Mouse (Mus musculus) embryonic facial prominence, embryonic 14.5 days (tissue): ENCODE data around the gene Elavl3. TPM values are rescaled to one million over a fixed set of nuclear protein-coding genes. Genes with fewer than 3 reads are reported as not detected.

Source experiments
- ATAC-seq: fragments of 200-750 bp; cut with Nextera tagmentation; 2 replicates; pipeline ENCODE4 v1.8.0; 2017; ENCODE audit warnings: low read depth, moderate number of reproducible peaks, moderate TSS enrichment
- DNase-seq: peaks from one replicate; pipeline ENCODE4 v3.0.0-alpha.2; 2015; ENCODE audit warnings: low spot score
- H3K27ac ChIP-seq: fragments of 300-500 bp; sonication (generic); replicated peaks from 2 replicates; pipeline ENCODE4 v1.5.1; 2014; ENCODE audit warnings: low read depth, mild to moderate bottlenecking, low read length, moderate library complexity
- H3K27me3 ChIP-seq: fragments of 300-500 bp; sonication (generic); replicated peaks from 2 replicates; pipeline ENCODE4 v1.6.1; 2014; ENCODE audit warnings: low read length; ENCODE audit not compliant: control insufficient read depth, insufficient read depth
- H3K36me3 ChIP-seq: fragments of 300-500 bp; sonication (generic); 2 replicates; pipeline ENCODE4 v1.6.1; 2014; ENCODE audit warnings: low read length, mixed read lengths; ENCODE audit not compliant: control insufficient read depth, insufficient read depth
- H3K4me1 ChIP-seq: fragments of 300-500 bp; sonication (generic); 2 replicates; pipeline ENCODE4 v1.6.1; 2014; ENCODE audit warnings: antibody characterized with exemption, low read length; ENCODE audit not compliant: control insufficient read depth, insufficient read depth
- H3K4me2 ChIP-seq: fragments of 300-500 bp; sonication (generic); 2 replicates; pipeline ENCODE4 v1.6.1; 2014; ENCODE audit warnings: low read depth, mild to moderate bottlenecking, low read length, moderate library complexity, mixed read lengths
- H3K4me3 ChIP-seq: fragments of 300-500 bp; sonication (generic); 2 replicates; pipeline ENCODE4 v1.5.1; 2014; ENCODE audit warnings: low read depth, mild to moderate bottlenecking, low read length
- H3K9ac ChIP-seq: fragments of 300-500 bp; sonication (generic); 2 replicates; pipeline ENCODE4 v1.6.1; 2014; ENCODE audit warnings: low read depth, mild to moderate bottlenecking, low read length, moderate library complexity, mixed read lengths
- H3K9me3 ChIP-seq: fragments of 300-500 bp; sonication (generic); 2 replicates; pipeline ENCODE4 v1.6.1; 2016; ENCODE audit warnings: low read length; ENCODE audit not compliant: control insufficient read depth
- WGBS: fragments of 180-500 bp; shearing (Covaris S2); extraction: QIAGEN DNeasy Blood & Tissue Kit; methylation state at CpG from one replicate; pipeline ENCODE4 v1.1.7; 2014; 5-methylcytosine and 5-hydroxymethylcytosine counted together
- polyA plus RNA-seq: library from polyadenylated mRNA; unstranded; fragments of >200 nt; fragmentation: Nextera tagmentation; extraction: Ambion mirVana; gene quantifications from 2 replicates; pipeline ENCODE4 v1.2.1, GENCODE M21; 2014

Gene Elavl3
- polyA plus RNA-seq, 1 experiment from 2014 or later = 4.6 TPM

DNA sequence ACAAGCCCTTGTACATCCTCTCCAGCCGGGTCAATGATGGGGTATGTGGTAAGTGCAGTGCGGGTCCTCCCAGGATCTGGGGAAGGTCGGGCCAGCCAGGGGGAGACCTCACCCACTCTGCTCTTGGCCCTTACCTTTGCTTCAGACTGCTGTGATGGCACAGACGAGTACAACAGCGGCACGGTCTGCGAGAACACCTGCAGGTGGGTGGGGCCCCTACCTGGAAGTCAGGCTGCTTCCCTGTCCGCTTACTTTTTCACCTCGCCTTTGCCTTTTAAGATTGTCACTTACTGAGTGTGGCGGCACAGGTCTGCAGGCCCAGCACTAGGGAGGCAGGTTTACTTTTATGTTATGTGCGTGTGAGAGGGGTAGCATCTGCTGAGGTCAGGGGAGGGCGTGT is 47.3 kb downstream of the Elavl3 start:
- H3K4me3 ChIP-seq = no peak overlapping the region
- no peak overlapping the region for H3K9ac ChIP-seq
- no peak overlapping the region for H3K4me2 ChIP-seq
- ATAC-seq (no peak), DNase-seq (no peak)
- H3K9me3 ChIP-seq = no peaks in the 10 kb centered on the region
- H3K27ac ChIP-seq = no peak overlapping the region
- no peaks in the 10 kb centered on the region for H3K27me3 ChIP-seq
- peaks cover 59% of the 10 kb centered on the region for H3K36me3 ChIP-seq
- peaks cover 16% of the 10 kb centered on the region for H3K4me1 ChIP-seq
- WGBS = 94% methylated on average over 12 of the region's 12 CpGs

DNA sequence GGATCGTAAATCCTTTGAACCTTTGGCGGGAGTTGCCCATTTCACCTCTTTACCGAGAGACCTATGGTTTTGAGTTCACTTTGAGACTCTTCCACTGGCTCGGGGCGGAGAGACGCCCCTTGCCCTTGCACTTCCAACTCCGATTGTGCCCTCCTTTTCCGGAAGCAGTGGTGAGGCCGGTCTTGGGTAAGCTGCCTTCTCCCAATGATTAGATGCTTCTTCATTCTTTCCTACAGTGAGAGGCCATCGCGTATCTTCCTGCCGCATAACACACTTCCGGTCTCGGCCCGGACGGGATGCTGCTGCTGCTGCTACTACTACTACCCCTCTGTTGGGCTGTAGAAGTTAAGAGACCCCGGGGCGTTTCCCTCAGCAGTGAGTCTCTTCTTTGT is 48.7 kb downstream of the Elavl3 start:
- DNase-seq (peak; percentile 48), ATAC-seq (no peak)
- under 1% methylated on average over 18 of the region's 18 CpGs for WGBS

DNA sequence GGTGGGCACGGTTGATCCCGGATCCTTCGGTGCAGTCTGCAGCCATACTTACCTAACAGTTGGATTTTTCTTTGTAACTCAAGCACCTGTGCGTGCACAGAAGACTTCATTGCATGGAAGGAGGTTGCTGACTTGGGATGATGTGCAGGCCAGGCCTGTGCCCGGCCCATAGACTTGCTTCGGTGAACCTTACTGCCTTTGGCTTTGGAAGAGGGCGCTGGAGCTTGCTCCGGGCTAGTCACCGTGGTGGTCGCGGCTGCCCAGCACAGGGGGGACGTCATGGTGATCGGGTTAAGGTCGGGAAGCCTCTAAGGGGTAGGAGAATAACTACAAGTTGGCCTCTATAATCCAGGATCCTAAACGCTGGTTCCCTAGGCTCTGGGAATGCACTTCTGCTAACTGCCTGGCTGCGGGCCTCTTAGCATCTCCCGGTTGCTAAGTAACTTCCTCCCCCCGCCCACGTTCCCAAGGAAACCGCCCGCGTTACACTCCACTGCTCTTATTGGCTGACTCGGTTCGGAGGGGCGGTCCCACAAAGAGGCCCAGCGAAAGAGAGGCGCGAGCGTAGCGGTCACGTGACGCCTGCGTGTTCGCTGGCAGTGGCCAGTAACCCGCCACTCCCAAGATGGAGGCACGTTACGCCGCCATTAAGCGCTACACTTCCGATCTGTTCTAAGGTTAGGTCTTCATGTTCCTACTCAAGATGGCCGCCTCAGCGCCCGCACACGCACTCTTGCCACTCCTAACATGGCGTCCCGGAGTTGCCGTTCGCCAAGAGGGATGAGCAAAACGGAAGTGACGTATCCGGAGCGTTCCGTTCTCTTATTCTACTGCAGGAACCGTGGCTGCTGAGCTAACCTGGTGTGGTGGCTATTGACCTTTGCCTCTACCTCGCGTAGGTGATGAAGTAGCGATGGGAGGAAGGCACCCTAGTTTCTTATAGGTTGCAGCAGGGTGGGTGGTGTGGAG is 49.3 kb downstream of the Elavl3 start, which contains the start of the genes Ccdc151 and Prkcsh:
Gene Ccdc151 (minus strand): TSS at position 441 of the 969 bp plus-strand sequence.
Gene Prkcsh (plus strand): TSS at position 613 of the 969 bp plus-strand sequence.
- H3K27ac ChIP-seq = peak within 1 kb of the TSS; percentile 48; the same call in 1 of the 2 replicates
- H3K27me3 ChIP-seq = no peaks in the 10 kb centered on the region
- H3K4me1 ChIP-seq = peaks cover 16% of the 10 kb centered on the region
- no peaks in the 10 kb centered on the region for H3K9me3 ChIP-seq
- peaks cover 38% of the 10 kb centered on the region for H3K36me3 ChIP-seq
- H3K4me3 ChIP-seq = peak within 1 kb of the TSS; percentile 67
- peak; percentile 100 for DNase-seq
- WGBS = 8% methylated on average over 49 of the region's 57 CpGs
- peak within 1 kb of the TSS; percentile 70 for H3K9ac ChIP-seq
- peak; percentile 100 for ATAC-seq
- peak within 1 kb of the TSS; percentile 63 for H3K4me2 ChIP-seq

More for the DNA sequence above, 48.7 kb downstream of the Elavl3 start:
- no peaks in the 10 kb centered on the region for H3K9me3 ChIP-seq
- peak overlapping the region; percentile 67 for H3K4me3 ChIP-seq
- peak overlapping the region; percentile 63 for H3K4me2 ChIP-seq
- peak overlapping the region; percentile 70 for H3K9ac ChIP-seq
- H3K27me3 ChIP-seq = no peaks in the 10 kb centered on the region
- H3K27ac ChIP-seq = peak overlapping the region; percentile 48; the same call in 1 of the 2 replicates
- peaks cover 45% of the 10 kb centered on the region for H3K36me3 ChIP-seq
- peaks cover 16% of the 10 kb centered on the region for H3K4me1 ChIP-seq

DNA sequence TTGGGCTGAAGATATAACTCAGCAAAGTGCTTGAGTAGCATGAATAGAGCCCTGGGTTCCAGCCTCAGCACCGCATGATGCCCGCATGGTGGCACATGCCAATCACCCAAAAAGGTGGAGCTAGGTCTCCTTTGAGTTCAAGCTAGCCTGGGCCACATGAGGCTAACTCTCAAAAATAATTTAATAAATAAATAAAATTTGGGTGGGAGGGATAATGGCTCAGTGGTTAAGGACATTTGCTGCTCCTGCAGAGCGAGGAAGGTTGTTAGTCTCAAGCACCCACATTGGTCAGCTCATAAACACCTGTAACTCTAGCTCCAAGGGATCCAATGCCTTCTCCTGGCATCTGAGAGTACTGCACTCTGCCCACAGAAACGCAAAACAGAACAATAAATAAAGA is 50.2 kb downstream of the Elavl3 start:
- Histone ChIP-seq H3K9me3 (no peaks in the 10 kb centered on the region), H3K4me3 (no peak overlapping the region), H3K36me3 (peaks cover 30% of the 10 kb centered on the region), H3K27ac (no peak overlapping the region), H3K27me3 (no peaks in the 10 kb centered on the region), H3K4me1 (peaks cover 16% of the 10 kb centered on the region), H3K4me2 (no peak overlapping the region), H3K9ac (no peak overlapping the region)
- ATAC-seq (no peak), DNase-seq (no peak)
- 84% methylated on average over 4 of the region's 4 CpGs for WGBS

DNA sequence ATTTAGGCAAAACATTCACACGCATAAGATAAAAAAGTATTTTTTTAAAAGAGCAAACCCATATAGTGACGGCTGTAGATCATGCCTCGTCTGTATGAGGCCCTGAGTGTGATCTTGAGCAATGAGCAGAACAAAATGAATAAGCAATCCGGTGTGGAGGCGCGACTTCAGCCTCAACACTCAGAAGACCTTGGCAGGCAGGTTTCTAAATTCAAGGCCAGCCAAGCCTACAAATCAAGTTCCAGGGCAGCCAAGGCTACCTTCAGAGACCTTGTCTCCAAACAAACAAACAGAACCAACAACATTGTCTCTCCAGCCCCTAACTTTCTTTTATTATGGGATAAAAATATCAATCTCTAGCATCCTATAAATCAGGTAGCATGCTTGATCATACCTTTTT is 51.5 kb downstream of the Elavl3 start:
- peaks cover 16% of the 10 kb centered on the region for H3K4me1 ChIP-seq
- no peak for ATAC-seq
- H3K9ac ChIP-seq = no peak overlapping the region
- no peak for DNase-seq
- H3K4me2 ChIP-seq = no peak overlapping the region
- no peak overlapping the region for H3K27ac ChIP-seq
- H3K36me3 ChIP-seq = peaks cover 16% of the 10 kb centered on the region; the same call in 1 of the 2 replicates
- H3K27me3 ChIP-seq = no peaks in the 10 kb centered on the region
- H3K4me3 ChIP-seq = no peak overlapping the region
- H3K9me3 ChIP-seq = no peaks in the 10 kb centered on the region
- WGBS = 87% methylated on average over 6 of the region's 6 CpGs

DNA sequence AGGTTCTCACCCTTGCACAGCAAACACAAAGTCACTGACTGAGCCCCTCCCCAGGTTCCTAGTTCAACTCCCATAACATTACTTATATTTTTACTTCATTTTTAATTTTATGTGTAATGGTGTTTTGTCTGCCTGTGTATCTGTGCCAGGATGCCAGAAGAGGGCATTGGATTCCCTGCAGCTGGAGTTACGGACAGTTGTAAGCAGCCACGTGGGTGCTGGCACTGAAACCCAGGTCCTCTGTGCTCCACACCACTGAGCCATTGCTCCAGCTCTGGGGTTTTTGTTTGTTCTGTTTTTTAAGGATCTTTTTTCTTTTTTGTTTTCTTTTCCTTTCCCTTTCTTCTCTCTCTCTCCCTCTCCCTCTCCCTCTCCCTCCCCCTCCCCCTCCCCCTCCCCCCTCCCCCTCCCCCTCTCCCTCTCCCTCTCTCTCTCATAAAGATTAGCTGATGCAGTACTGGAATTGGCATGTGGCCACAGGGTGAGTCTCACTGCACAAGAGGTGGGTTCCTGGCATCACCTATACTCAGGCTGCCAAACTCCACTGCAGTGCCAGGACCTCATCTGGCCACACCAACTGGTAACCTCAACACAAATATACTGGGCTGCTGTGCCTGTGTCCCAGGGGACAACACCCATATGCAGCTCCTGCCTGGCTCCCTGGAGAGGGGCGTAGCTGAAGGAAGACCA is 55.5 kb downstream of the Elavl3 start:
- 85% methylated on average over 3 of the region's 3 CpGs for WGBS
- no peak overlapping the region for H3K9ac ChIP-seq
- no peaks in the 10 kb centered on the region for H3K9me3 ChIP-seq
- ATAC-seq (no peak), DNase-seq (no peak)
- no peak overlapping the region for H3K27ac ChIP-seq
- no peak overlapping the region for H3K4me2 ChIP-seq
- H3K36me3 ChIP-seq = no peaks in the 10 kb centered on the region
- peaks cover 17% of the 10 kb centered on the region for H3K27me3 ChIP-seq
- H3K4me3 ChIP-seq = no peak overlapping the region
- no peaks in the 10 kb centered on the region for H3K4me1 ChIP-seq

DNA sequence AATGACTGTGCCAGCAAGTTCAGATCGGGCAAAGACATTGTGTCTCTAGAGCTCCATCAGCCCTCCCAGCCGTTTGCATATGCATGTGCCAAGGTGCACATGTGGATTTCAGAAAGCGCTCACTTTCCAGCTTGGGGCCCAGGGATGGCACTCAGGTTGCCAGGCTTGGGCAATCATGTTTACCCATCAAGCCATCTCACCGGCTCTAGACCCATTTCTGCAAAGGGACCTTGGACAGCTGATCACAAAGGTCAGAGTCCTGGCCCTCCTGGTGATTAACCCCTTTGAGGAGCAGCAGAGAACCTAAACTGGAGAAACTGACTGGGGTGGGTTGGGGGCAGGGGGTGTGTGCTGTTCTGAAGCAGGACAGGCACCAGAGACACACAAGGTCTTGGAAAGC is 59.6 kb downstream of the Elavl3 start:
- ATAC-seq = no peak
- H3K9me3 ChIP-seq = no peaks in the 10 kb centered on the region
- DNase-seq = no peak
- no peak overlapping the region for H3K4me2 ChIP-seq
- H3K36me3 ChIP-seq = no peaks in the 10 kb centered on the region
- peaks cover 58% of the 10 kb centered on the region for H3K27me3 ChIP-seq
- H3K27ac ChIP-seq = no peak overlapping the region
- H3K9ac ChIP-seq = no peak overlapping the region
- H3K4me1 ChIP-seq = 0 out of 2 replicates have a peak, but pooled peaks cover 14% of the 10 kb centered on the region
- WGBS = 73% methylated on average over 4 of the region's 4 CpGs
- H3K4me3 ChIP-seq = no peak overlapping the region

DNA sequence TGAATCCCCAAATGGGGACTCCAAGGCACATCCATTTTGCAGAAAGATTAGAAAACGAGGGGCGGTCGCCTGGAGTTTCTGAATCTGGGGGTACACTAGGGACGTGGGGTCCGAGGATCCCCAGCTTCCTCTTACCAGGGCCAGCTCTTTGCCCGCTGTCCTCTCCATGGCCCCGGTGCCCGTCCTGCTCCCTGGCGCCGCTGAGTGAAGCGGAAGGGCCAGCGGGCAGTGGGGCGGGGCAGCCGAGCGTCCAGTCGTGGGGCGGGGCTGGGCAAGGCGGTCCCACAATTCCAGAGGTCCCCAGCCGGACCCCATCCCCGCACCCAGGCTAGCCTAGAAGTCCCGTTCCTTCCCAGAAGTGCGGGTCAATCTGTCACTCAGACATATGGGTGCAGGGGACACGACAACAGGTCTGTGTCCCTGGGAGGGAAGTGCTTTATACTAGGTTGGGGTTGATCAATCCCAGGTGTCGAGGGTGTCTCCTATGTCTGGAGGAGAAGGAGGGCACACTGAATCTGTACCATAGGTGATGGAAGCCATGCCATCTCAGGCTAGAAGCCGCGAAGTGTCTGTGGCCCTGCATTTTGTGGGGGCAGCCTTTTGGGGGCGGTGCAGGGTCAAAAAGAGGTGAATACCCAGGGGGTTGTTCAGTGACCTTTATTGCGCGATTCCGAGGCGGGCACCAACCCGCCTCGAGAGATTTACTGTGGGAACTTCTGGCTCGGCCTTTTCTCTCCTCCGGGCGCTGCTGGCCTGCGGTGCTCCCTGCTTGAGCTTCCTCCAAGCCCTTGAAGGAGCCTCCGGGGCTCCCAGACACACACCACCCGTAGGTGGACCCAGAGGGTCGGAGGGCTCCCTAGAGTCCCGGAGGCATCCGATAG is 62.4 kb downstream of the Elavl3 start, which contains the start of gene Rgl3:
Gene Rgl3 (minus strand): TSS at position 217 of the 881 bp plus-strand sequence.
- ATAC-seq (no peak; the same call in 1 of the 2 replicates), DNase-seq (peak; percentile 7)
- Histone ChIP-seq H3K36me3 (no peaks in the 10 kb centered on the region), H3K4me3 (peak within 1 kb of the TSS; percentile 39), H3K9me3 (no peaks in the 10 kb centered on the region), H3K27me3 (peaks cover 78% of the 10 kb centered on the region), H3K9ac (peak within 1 kb of the TSS; percentile 52), H3K27ac (no peak within 1 kb of the TSS), H3K4me1 (0 out of 2 replicates have a peak, but pooled peaks cover 14% of the 10 kb centered on the region), H3K4me2 (peak within 1 kb of the TSS; percentile 56)
- WGBS = 1% methylated on average over 36 of the region's 42 CpGs
